Mouse (Mus musculus): ENCODE data around the gene Skap1. TPM values are rescaled to one million over a fixed set of nuclear protein-coding genes. Genes with fewer than 3 reads are reported as not detected.

Skap1 gene
- polyA plus RNA-seq, 1 experiment from 2014 or later = 10.6 TPM

DNA sequence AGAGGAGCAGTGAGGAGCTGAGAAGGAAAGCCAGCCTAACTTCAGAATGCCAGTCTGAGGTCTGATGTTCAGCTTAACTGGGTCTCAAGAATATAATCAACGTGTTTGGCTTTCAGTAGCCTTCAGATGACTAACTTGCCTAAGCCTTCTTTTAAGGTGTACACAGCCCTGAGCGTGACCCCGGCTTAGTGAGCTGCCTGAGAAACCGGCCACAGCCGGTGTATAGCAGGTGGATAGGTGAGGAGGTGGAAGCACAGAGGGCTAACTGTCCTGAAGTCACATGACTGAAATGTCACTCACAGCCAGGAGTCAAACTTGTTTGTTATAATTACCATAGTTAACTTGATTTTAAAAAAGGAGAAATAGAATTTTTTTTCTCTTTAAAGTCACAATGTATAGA lies 175.4 kb downstream of the Skap1 start:
- H3K27me3 ChIP-seq = peaks cover 5% of the 10 kb centered on the region; the same call in 1 of the 2 replicates
- ATAC-seq (replicated peaks; ENCODE audit: low FRiP score) = no peak
- no peak overlapping the region for H3K4me3 ChIP-seq (replicated peaks)
- H3K9me3 ChIP-seq (replicated peaks) = no peaks in the 10 kb centered on the region
- no peak overlapping the region for H3K4me2 ChIP-seq
- peaks cover 26% of the 10 kb centered on the region for H3K4me1 ChIP-seq
- H3K9ac ChIP-seq = no peak overlapping the region
- no peak overlapping the region for H3K27ac ChIP-seq
- WGBS = 63% methylated on average over 5 of the region's 5 CpGs
- H3K36me3 ChIP-seq = no peaks in the 10 kb centered on the region

DNA sequence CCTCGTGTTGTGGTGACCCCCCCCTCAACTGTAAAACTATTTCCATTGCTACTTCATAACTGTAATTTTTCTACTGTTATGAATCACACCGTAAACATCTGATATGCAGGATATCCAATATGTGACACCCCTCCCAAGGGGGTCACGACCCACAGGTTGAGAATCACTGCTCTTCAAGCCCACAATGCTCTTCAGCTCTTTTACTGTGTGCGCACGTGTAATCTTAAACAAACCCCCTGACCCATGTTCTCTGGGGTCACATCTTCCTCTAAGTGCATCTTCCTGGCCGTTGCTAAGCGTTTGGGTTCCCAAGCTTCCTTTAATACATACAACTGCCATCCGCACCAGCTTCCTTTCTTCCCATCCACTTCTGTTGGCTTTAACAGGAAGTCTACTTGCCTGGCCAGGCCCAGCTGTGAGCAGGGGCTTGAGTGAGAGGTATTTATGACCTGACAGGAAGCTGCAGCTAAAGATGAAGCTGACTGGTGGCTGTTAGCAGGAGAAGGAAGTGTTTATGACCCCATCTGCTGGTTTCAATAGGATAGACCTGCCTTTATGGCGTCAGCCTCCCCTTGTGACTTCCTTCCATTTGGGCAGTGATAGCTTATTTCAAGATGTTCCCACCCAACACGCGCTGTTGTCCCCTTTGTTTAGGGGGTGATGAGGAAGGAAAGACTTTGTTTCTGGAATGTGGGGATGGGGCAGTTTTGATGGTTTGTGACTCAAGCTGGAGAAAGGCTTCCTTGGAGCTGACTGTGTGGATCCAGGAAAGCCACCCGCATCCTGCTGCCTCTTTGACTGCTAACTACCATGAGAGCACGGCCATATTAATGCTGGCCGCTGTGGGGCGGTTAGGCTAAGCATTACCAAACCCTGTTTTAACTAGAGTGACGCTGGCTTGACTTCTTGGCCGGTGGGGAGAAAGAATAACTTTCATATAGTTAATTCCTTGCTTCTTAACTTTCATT lies 178.1 kb downstream of the Skap1 start:
- WGBS = 33% methylated on average over 17 of the region's 17 CpGs
- peak overlapping the region; percentile 77 for H3K27ac ChIP-seq
- no peak overlapping the region for H3K9ac ChIP-seq
- peak; percentile 66 for ATAC-seq (replicated peaks; ENCODE audit: low FRiP score)
- H3K9me3 ChIP-seq (replicated peaks) = no peaks in the 10 kb centered on the region
- H3K4me1 ChIP-seq = peaks cover 52% of the 10 kb centered on the region
- no peak overlapping the region for H3K4me2 ChIP-seq
- no peaks in the 10 kb centered on the region for H3K27me3 ChIP-seq
- no peaks in the 10 kb centered on the region for H3K36me3 ChIP-seq
- H3K4me3 ChIP-seq (replicated peaks) = no peak overlapping the region

DNA sequence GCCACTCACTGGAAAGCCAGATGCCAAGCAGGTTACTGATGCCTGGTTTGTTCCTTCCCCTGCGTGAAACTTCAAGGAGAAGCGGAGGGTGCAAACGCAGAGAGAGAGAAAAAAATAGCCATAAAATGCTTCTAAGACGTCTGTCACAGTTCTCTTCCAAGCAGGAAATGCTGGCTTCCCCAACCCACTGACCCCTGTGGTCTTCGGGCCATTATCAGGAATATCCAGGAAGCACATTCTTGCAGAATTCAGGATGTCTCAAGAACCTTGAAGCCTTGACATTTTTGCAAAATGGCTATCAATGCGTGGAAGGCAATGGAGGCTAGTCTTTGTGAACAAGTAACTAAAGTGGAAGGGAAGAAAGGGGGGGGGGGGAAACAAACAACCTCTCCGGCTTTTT lies 180.6 kb downstream of the Skap1 start:
- ATAC-seq (replicated peaks; ENCODE audit: low FRiP score) = no peak
- H3K36me3 ChIP-seq = no peaks in the 10 kb centered on the region
- H3K4me2 ChIP-seq = no peak overlapping the region
- H3K4me3 ChIP-seq (replicated peaks) = no peak overlapping the region
- H3K4me1 ChIP-seq = peaks cover 53% of the 10 kb centered on the region
- no peaks in the 10 kb centered on the region for H3K9me3 ChIP-seq (replicated peaks)
- WGBS = 28% methylated on average over 7 of the region's 7 CpGs
- no peaks in the 10 kb centered on the region for H3K27me3 ChIP-seq
- peak overlapping the region; percentile 77 for H3K27ac ChIP-seq
- no peak overlapping the region for H3K9ac ChIP-seq

DNA sequence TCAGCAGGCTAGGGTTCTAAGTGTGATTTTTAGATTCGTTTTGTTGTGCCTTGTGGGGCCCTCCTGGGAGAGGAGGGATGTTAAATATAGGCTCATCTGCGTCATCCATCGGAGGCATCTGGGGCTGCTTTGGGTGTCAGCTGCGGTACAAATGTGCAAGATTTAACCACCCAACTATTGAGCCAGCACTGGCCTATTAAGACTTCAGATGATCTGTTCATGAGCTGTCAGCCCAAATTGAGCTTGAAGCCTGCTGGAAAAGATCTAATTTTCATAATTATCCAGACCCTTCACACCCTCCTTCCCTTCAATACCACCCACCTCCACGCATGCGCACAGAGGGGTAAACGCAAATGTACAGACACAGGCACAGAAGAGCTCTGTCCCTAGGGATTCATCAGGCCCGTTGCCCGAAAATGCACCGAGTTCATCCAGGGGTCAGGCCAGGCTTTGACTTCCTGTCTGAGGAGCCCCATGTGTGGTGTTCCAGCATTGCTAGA lies 181.2 kb downstream of the Skap1 start:
- no peak overlapping the region for H3K4me3 ChIP-seq (replicated peaks)
- H3K4me2 ChIP-seq = peak overlapping the region; percentile 21; the same call in 1 of the 2 replicates
- H3K27ac ChIP-seq = peak overlapping the region; percentile 77
- H3K36me3 ChIP-seq = no peaks in the 10 kb centered on the region
- no peak for ATAC-seq (replicated peaks; ENCODE audit: low FRiP score)
- H3K9me3 ChIP-seq (replicated peaks) = no peaks in the 10 kb centered on the region
- 40% methylated on average over 10 of the region's 10 CpGs for WGBS
- no peak overlapping the region for H3K9ac ChIP-seq
- H3K4me1 ChIP-seq = peaks cover 53% of the 10 kb centered on the region
- no peaks in the 10 kb centered on the region for H3K27me3 ChIP-seq

DNA sequence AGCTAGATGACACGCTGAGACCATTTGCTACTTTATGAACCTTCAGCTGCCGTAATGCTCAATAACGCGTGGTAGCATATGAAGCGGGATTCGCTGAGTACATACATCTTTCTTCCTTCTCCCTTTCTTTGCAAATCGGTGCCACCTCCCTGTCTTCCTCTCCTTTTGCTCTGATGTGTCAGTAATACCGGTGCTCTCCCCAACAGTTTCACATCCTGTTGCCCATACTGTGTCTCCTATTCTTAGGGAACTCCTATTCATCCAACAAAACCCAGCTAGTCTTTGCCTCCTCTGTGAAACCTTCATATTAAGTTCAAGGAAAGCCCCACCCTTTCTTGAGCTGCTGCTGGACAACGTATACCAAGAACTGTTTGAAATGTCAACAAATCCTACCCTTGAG lies 187.5 kb downstream of the Skap1 start:
- H3K9ac ChIP-seq = no peak overlapping the region
- no peak overlapping the region for H3K4me3 ChIP-seq (replicated peaks)
- H3K4me1 ChIP-seq = peaks cover 10% of the 10 kb centered on the region
- H3K4me2 ChIP-seq = no peak overlapping the region
- no peak overlapping the region for H3K27ac ChIP-seq
- H3K27me3 ChIP-seq = no peaks in the 10 kb centered on the region
- no peaks in the 10 kb centered on the region for H3K9me3 ChIP-seq (replicated peaks)
- H3K36me3 ChIP-seq = no peaks in the 10 kb centered on the region
- no peak for ATAC-seq (replicated peaks; ENCODE audit: low FRiP score)
- 86% methylated on average over 9 of the region's 9 CpGs for WGBS

DNA sequence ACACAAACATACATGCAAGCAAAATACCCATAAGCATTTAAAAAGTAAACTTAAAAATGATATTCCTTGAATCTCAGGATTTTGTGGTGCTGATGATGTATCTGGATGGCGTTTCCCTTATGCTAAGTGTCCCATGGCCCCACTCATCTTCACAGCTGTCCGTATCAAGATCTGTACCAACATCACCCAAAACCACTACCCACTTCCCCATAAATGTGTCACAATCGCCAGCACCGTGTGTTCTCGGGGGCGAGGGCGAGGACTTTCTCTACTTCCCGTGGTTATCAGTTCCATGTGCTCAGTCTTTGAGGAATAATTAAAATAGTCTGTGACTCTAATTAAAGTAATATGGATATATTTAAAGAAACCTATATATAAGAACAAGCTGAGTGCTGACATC lies 189.5 kb downstream of the Skap1 start:
- Histone ChIP-seq H3K27me3 (no peaks in the 10 kb centered on the region), H3K4me1 (no peaks in the 10 kb centered on the region), H3K4me3 (replicated peaks) (no peak overlapping the region), H3K36me3 (no peaks in the 10 kb centered on the region), H3K9ac (no peak overlapping the region), H3K27ac (no peak overlapping the region), H3K4me2 (no peak overlapping the region), H3K9me3 (replicated peaks) (no peaks in the 10 kb centered on the region)
- WGBS = 80% methylated on average over 8 of the region's 8 CpGs
- no peak for ATAC-seq (replicated peaks; ENCODE audit: low FRiP score)

DNA sequence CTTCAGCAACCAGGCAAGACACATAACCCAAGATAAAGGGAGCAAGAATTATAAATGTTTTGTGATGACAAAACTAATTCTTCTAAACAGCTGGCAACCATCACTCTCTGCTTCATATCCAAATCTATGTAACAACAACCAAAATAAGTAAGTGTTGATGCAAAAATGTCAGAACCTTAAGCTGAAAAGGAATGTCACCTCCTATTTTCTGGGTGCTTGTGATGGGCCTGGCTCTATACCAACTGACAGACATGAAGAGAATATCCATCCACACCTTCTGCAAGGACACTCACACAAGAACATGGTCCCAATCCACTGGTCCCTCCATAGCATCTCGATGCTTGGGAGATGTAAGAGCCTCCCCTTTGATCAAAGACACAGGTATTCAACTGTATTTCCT lies 194.0 kb downstream of the Skap1 start:
- Histone ChIP-seq H3K27me3 (peaks cover 11% of the 10 kb centered on the region; the same call in 1 of the 2 replicates), H3K36me3 (no peaks in the 10 kb centered on the region), H3K27ac (no peak overlapping the region), H3K9me3 (replicated peaks) (no peaks in the 10 kb centered on the region), H3K9ac (no peak overlapping the region), H3K4me2 (no peak overlapping the region), H3K4me3 (replicated peaks) (no peak overlapping the region), H3K4me1 (no peaks in the 10 kb centered on the region)
- ATAC-seq (replicated peaks; ENCODE audit: low FRiP score) = no peak
- 88% methylated on average over 1 of the region's 1 CpGs for WGBS

DNA sequence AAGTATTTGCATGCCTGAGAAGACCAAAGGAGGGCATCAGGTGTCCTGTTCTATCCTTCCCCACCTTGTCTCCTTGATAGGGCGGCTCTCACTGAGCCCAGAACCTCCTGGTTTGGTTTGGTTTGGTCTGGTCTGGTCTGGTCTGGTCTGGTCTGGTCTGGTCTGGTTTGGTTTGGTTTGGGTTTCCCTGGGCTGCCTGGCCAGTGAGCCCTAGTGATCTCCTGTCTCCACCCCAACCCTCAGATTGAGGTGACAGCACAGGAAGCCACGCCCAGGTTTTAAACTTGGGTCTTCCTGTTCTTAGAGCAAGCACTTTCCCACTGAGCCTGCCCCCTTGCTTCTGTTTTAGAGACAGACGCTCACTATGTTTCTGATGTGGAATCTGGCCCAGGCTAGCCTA lies 202.5 kb downstream of the Skap1 start:
- Histone ChIP-seq H3K4me3 (replicated peaks) (no peak overlapping the region), H3K36me3 (no peaks in the 10 kb centered on the region), H3K27me3 (peaks cover 7% of the 10 kb centered on the region), H3K9ac (no peak overlapping the region), H3K27ac (peak overlapping the region; percentile 14; the same call in 1 of the 2 replicates), H3K9me3 (replicated peaks) (no peaks in the 10 kb centered on the region), H3K4me2 (no peak overlapping the region), H3K4me1 (peaks cover 23% of the 10 kb centered on the region)
- WGBS = 71% methylated on average over 3 of the region's 3 CpGs
- ATAC-seq (replicated peaks; ENCODE audit: low FRiP score) = no peak; the same call in 1 of the 2 replicates

DNA sequence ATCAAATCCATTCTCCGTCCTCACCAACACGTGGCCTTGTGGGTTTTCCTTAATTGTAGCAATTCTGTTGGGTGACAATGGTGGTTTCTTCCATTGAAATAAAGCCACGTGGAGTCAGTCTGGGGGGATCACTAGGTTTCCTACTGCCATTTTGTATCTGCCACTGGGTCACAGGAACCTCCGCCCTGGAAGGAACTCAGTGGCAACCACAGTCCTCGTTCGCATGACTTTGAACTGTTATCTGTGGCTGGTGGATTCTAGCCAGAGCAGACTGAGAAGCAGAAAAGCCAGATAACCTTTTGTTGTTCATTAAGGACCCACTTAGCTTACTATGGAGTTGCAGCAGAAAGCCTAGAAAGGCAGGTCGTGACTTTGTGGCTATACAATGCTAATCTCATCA lies 204.0 kb downstream of the Skap1 start:
- Histone ChIP-seq H3K36me3 (no peaks in the 10 kb centered on the region), H3K4me1 (peaks cover 26% of the 10 kb centered on the region), H3K4me2 (no peak overlapping the region), H3K9ac (no peak overlapping the region), H3K9me3 (replicated peaks) (no peaks in the 10 kb centered on the region), H3K27ac (peak overlapping the region; percentile 15; the same call in 1 of the 2 replicates), H3K4me3 (replicated peaks) (no peak overlapping the region), H3K27me3 (peaks cover 8% of the 10 kb centered on the region)
- no peak for ATAC-seq (replicated peaks; ENCODE audit: low FRiP score)
- WGBS = 78% methylated on average over 7 of the region's 7 CpGs

DNA sequence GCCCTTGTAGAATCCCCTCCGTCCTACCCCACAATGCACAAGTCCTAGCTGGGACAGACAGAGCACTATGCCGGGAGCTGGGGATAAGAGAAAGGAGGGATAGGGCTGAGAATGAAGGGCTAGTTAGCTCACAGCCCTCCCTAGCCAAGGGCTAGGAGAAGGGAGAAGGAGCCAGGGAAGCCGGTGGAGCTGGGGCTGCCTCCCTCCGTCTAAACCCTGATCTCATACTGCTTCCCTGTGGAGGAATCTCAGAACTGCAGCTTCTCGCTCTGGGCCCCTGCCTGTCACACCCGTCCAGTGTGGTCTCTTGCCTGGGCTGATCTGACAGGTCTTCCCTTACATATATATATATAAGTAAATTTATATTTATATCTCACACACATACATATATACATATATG lies 209.4 kb downstream of the Skap1 start:
- H3K27me3 ChIP-seq = peaks cover 33% of the 10 kb centered on the region
- peak; percentile 85 for ATAC-seq (replicated peaks; ENCODE audit: low FRiP score)
- H3K4me3 ChIP-seq (replicated peaks) = peak overlapping the region; percentile 21; the same call in 1 of the 2 replicates
- 4% methylated on average over 6 of the region's 6 CpGs for WGBS
- peak overlapping the region; percentile 50 for H3K4me2 ChIP-seq
- H3K27ac ChIP-seq = no peak overlapping the region
- peaks cover 40% of the 10 kb centered on the region for H3K4me1 ChIP-seq
- no peaks in the 10 kb centered on the region for H3K36me3 ChIP-seq
- H3K9me3 ChIP-seq (replicated peaks) = no peaks in the 10 kb centered on the region
- H3K9ac ChIP-seq = peak overlapping the region; percentile 42

DNA sequence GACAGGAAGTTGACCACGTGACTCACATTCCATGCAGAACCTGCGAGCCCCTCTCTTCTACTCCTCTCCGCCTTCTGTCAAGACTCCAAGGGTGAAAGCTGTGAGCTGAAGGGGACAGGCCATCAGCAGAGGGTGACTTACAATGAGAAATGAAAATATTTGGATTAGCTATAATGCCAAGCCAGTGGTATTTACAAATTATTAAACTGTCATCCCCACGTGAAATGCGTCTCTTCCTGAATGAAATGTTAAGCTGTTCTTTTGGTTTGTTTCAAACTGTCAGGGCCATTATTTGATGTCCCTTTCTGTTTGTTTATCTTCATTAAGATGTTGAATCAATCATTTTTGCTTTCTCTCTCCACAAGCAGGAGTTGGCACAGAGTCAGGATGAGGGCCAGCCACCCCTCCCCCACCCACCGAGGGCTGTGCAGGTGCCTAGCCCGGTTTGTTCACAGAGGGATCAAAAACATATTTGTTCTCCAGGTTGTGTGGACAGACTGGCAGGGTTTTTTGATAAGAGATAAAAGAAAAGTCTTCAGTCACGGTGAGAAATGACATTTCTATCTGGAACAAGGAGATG lies 210.5 kb downstream of the Skap1 start:
- H3K9me3 ChIP-seq (replicated peaks) = no peaks in the 10 kb centered on the region
- H3K27me3 ChIP-seq = peaks cover 34% of the 10 kb centered on the region
- H3K4me2 ChIP-seq = peak overlapping the region; percentile 17; the same call in 1 of the 2 replicates
- H3K4me3 ChIP-seq (replicated peaks) = no peak overlapping the region
- H3K27ac ChIP-seq = 0 out of 2 replicates have a peak overlapping the region, but pooled peaks have one; percentile 10
- 7% methylated on average over 8 of the region's 8 CpGs for WGBS
- H3K9ac ChIP-seq = no peak overlapping the region; the same call in 1 of the 2 replicates
- H3K36me3 ChIP-seq = no peaks in the 10 kb centered on the region
- H3K4me1 ChIP-seq = peaks cover 37% of the 10 kb centered on the region
- ATAC-seq (replicated peaks; ENCODE audit: low FRiP score) = no peak

DNA sequence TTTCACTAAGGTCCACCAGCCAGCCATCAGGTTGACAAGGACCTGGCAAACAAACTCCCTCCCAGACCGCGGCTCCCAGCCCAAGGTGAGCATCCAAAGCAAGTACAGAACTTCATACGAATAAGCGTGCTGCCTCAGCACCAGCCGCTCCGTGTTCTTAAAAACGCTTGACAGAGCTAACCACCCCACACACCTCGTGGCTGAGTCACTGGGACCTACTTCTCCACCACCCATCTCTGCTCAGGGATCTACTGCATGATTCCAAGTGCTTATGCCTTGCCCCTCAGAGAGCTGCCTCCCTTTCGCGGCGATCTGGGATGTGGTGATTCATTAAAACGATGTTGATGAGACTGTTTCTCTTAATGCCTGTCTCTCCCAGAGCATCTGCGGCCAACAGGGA lies 213.6 kb downstream of the Skap1 start:
- ATAC-seq (replicated peaks; ENCODE audit: low FRiP score) = no peak
- no peak overlapping the region for H3K4me3 ChIP-seq (replicated peaks)
- H3K27me3 ChIP-seq = peaks cover 57% of the 10 kb centered on the region
- no peak overlapping the region for H3K27ac ChIP-seq
- WGBS = 86% methylated on average over 13 of the region's 13 CpGs
- H3K9ac ChIP-seq = no peak overlapping the region
- no peak overlapping the region for H3K4me2 ChIP-seq
- no peaks in the 10 kb centered on the region for H3K9me3 ChIP-seq (replicated peaks)
- H3K4me1 ChIP-seq = peaks cover 29% of the 10 kb centered on the region
- no peaks in the 10 kb centered on the region for H3K36me3 ChIP-seq
